Mouse (Mus musculus): ENCODE measurements around the gene Abhd2. TPM values are rescaled to one million over a fixed set of nuclear protein-coding genes. Genes with fewer than 3 reads are reported as not detected.

The Abhd2 gene
- polyA plus RNA-seq, 1 experiment from 2014 or later, result 24.9 TPM

GRCm38 (mm10) chr7:79284160-79284888 lies 11.3 kb downstream of the Abhd2 start:
- 53% methylated on average over 14 of the region's 14 CpGs for WGBS
- no peaks in the 10 kb centered on the region for H3K9me3 ChIP-seq (ENCODE audit: control insufficient read depth, low read length)
- ATAC-seq (ENCODE audit: low read depth), result no peak
- H3K9ac ChIP-seq (ENCODE audit: low read length), result no peak overlapping the region
- H3K27me3 ChIP-seq (ENCODE audit: control insufficient read depth, insufficient read depth, low read depth, low read length), result no peaks in the 10 kb centered on the region
- no peaks in the 10 kb centered on the region for H3K36me3 ChIP-seq (ENCODE audit: control insufficient read depth, insufficient read depth, low read length)
- H3K4me2 ChIP-seq (ENCODE audit: low read depth, low read length), result no peak overlapping the region
- peaks cover 42% of the 10 kb centered on the region for H3K4me1 ChIP-seq (replicated peaks; ENCODE audit: control insufficient read depth, insufficient read depth, low read length)
- H3K4me3 ChIP-seq (ENCODE audit: low read length), result no peak overlapping the region
- H3K27ac ChIP-seq (ENCODE audit: low read length), result peak overlapping the region; percentile 30; the same call in 1 of the 2 replicates

GRCm38 (mm10) chr7:79284889-79285280 lies 11.9 kb downstream of the Abhd2 start:
- Histone ChIP-seq H3K9ac (ENCODE audit: low read length) (no peak overlapping the region), H3K27me3 (ENCODE audit: control insufficient read depth, insufficient read depth, low read depth, low read length) (no peaks in the 10 kb centered on the region), H3K4me3 (ENCODE audit: low read length) (no peak overlapping the region), H3K36me3 (ENCODE audit: control insufficient read depth, insufficient read depth, low read length) (no peaks in the 10 kb centered on the region), H3K4me2 (ENCODE audit: low read depth, low read length) (no peak overlapping the region), H3K27ac (ENCODE audit: low read length) (peak overlapping the region; percentile 30; the same call in 1 of the 2 replicates), H3K9me3 (ENCODE audit: control insufficient read depth, low read length) (no peaks in the 10 kb centered on the region), H3K4me1 (replicated peaks; ENCODE audit: control insufficient read depth, insufficient read depth, low read length) (peaks cover 40% of the 10 kb centered on the region)
- 91% methylated on average over 8 of the region's 8 CpGs for WGBS
- ATAC-seq (ENCODE audit: low read depth), result no peak

- Histone ChIP-seq H3K27ac (ENCODE audit: low read length) (no peak overlapping the region), H3K4me1 (replicated peaks; ENCODE audit: control insufficient read depth, insufficient read depth, low read length) (peaks cover 38% of the 10 kb centered on the region), H3K4me3 (ENCODE audit: low read length) (no peak overlapping the region), H3K27me3 (ENCODE audit: control insufficient read depth, insufficient read depth, low read depth, low read length) (no peaks in the 10 kb centered on the region), H3K9ac (ENCODE audit: low read length) (no peak overlapping the region), H3K36me3 (ENCODE audit: control insufficient read depth, insufficient read depth, low read length) (no peaks in the 10 kb centered on the region), H3K4me2 (ENCODE audit: low read depth, low read length) (no peak overlapping the region), H3K9me3 (ENCODE audit: control insufficient read depth, low read length) (no peaks in the 10 kb centered on the region)
- no peak for ATAC-seq (ENCODE audit: low read depth)
- WGBS, result 57% methylated on average over 13 of the region's 13 CpGs
Observed at GRCm38 (mm10) chr7:79285408-79285807, 12.4 kb downstream of the Abhd2 start.

- H3K4me2 ChIP-seq (ENCODE audit: low read depth, low read length), result no peak overlapping the region
- no peaks in the 10 kb centered on the region for H3K27me3 ChIP-seq (ENCODE audit: control insufficient read depth, insufficient read depth, low read depth, low read length)
- no peak for ATAC-seq (ENCODE audit: low read depth)
- H3K27ac ChIP-seq (ENCODE audit: low read length), result no peak overlapping the region; the same call in 1 of the 2 replicates
- H3K4me3 ChIP-seq (ENCODE audit: low read length), result no peak overlapping the region
- H3K4me1 ChIP-seq (replicated peaks; ENCODE audit: control insufficient read depth, insufficient read depth, low read length), result peaks cover 48% of the 10 kb centered on the region
- no peaks in the 10 kb centered on the region for H3K9me3 ChIP-seq (ENCODE audit: control insufficient read depth, low read length)
- WGBS, result 76% methylated on average over 6 of the region's 6 CpGs
- H3K36me3 ChIP-seq (ENCODE audit: control insufficient read depth, insufficient read depth, low read length), result no peaks in the 10 kb centered on the region
- H3K9ac ChIP-seq (ENCODE audit: low read length), result no peak overlapping the region
Observed at GRCm38 (mm10) chr7:79287226-79287625, 14.2 kb downstream of the Abhd2 start.

- Histone ChIP-seq H3K4me1 (replicated peaks; ENCODE audit: control insufficient read depth, insufficient read depth, low read length) (peaks cover 48% of the 10 kb centered on the region), H3K4me2 (ENCODE audit: low read depth, low read length) (no peak overlapping the region)
- WGBS, result 63% methylated on average over 8 of the region's 8 CpGs
Observed at GRCm38 (mm10) chr7:79287928-79288327, 14.9 kb downstream of the Abhd2 start.

GRCm38 (mm10) chr7:79288422-79288821 lies 15.4 kb downstream of the Abhd2 start:
- WGBS, result 58% methylated on average over 5 of the region's 5 CpGs
- Histone ChIP-seq H3K9me3 (ENCODE audit: control insufficient read depth, low read length) (no peaks in the 10 kb centered on the region), H3K4me2 (ENCODE audit: low read depth, low read length) (no peak overlapping the region), H3K36me3 (ENCODE audit: control insufficient read depth, insufficient read depth, low read length) (no peaks in the 10 kb centered on the region), H3K27ac (ENCODE audit: low read length) (peak overlapping the region; percentile 62), H3K4me3 (ENCODE audit: low read length) (no peak overlapping the region), H3K4me1 (replicated peaks; ENCODE audit: control insufficient read depth, insufficient read depth, low read length) (peaks cover 43% of the 10 kb centered on the region), H3K27me3 (ENCODE audit: control insufficient read depth, insufficient read depth, low read depth, low read length) (no peaks in the 10 kb centered on the region), H3K9ac (ENCODE audit: low read length) (no peak overlapping the region)
- ATAC-seq (ENCODE audit: low read depth), result 0 out of 2 replicates have a peak, but pooled peaks have one; percentile 12

More at GRCm38 (mm10) chr7:79287928-79288327, 14.9 kb downstream of the Abhd2 start:
- Histone ChIP-seq H3K4me3 (ENCODE audit: low read length) (no peak overlapping the region), H3K36me3 (ENCODE audit: control insufficient read depth, insufficient read depth, low read length) (no peaks in the 10 kb centered on the region), H3K27ac (ENCODE audit: low read length) (peak overlapping the region; percentile 62), H3K27me3 (ENCODE audit: control insufficient read depth, insufficient read depth, low read depth, low read length) (no peaks in the 10 kb centered on the region), H3K9me3 (ENCODE audit: control insufficient read depth, low read length) (no peaks in the 10 kb centered on the region), H3K9ac (ENCODE audit: low read length) (no peak overlapping the region)
- no peak for ATAC-seq (ENCODE audit: low read depth)

GRCm38 (mm10) chr7:79293605-79294232 lies 20.7 kb downstream of the Abhd2 start:
- Histone ChIP-seq H3K36me3 (ENCODE audit: control insufficient read depth, insufficient read depth, low read length) (peaks cover 2% of the 10 kb centered on the region), H3K4me1 (replicated peaks; ENCODE audit: control insufficient read depth, insufficient read depth, low read length) (peaks cover 41% of the 10 kb centered on the region), H3K27ac (ENCODE audit: low read length) (peak overlapping the region; percentile 55), H3K27me3 (ENCODE audit: control insufficient read depth, insufficient read depth, low read depth, low read length) (no peaks in the 10 kb centered on the region), H3K4me2 (ENCODE audit: low read depth, low read length) (no peak overlapping the region), H3K4me3 (ENCODE audit: low read length) (no peak overlapping the region), H3K9ac (ENCODE audit: low read length) (no peak overlapping the region), H3K9me3 (ENCODE audit: control insufficient read depth, low read length) (no peaks in the 10 kb centered on the region)
- 69% methylated on average over 14 of the region's 14 CpGs for WGBS
- ATAC-seq (ENCODE audit: low read depth), result no peak

GRCm38 (mm10) chr7:79294449-79294980 lies 21.5 kb downstream of the Abhd2 start:
- Histone ChIP-seq H3K27me3 (ENCODE audit: control insufficient read depth, insufficient read depth, low read depth, low read length) (no peaks in the 10 kb centered on the region), H3K4me2 (ENCODE audit: low read depth, low read length) (no peak overlapping the region), H3K9me3 (ENCODE audit: control insufficient read depth, low read length) (no peaks in the 10 kb centered on the region), H3K4me3 (ENCODE audit: low read length) (no peak overlapping the region), H3K27ac (ENCODE audit: low read length) (peak overlapping the region; percentile 55; the same call in 1 of the 2 replicates), H3K9ac (ENCODE audit: low read length) (peak overlapping the region; percentile 9; the same call in 1 of the 2 replicates), H3K4me1 (replicated peaks; ENCODE audit: control insufficient read depth, insufficient read depth, low read length) (peaks cover 42% of the 10 kb centered on the region), H3K36me3 (ENCODE audit: control insufficient read depth, insufficient read depth, low read length) (peaks cover 2% of the 10 kb centered on the region)
- no peak for ATAC-seq (ENCODE audit: low read depth)
- WGBS, result 66% methylated on average over 13 of the region's 13 CpGs

GRCm38 (mm10) chr7:79295196-79295826 lies 22.3 kb downstream of the Abhd2 start:
- H3K9ac ChIP-seq (ENCODE audit: low read length), result no peak overlapping the region
- no peak overlapping the region for H3K4me2 ChIP-seq (ENCODE audit: low read depth, low read length)
- H3K9me3 ChIP-seq (ENCODE audit: control insufficient read depth, low read length), result no peaks in the 10 kb centered on the region
- ATAC-seq (ENCODE audit: low read depth), result no peak
- peak overlapping the region; percentile 33; the same call in 1 of the 2 replicates for H3K27ac ChIP-seq (ENCODE audit: low read length)
- H3K36me3 ChIP-seq (ENCODE audit: control insufficient read depth, insufficient read depth, low read length), result peaks cover 2% of the 10 kb centered on the region
- WGBS, result 46% methylated on average over 13 of the region's 13 CpGs
- peaks cover 48% of the 10 kb centered on the region for H3K4me1 ChIP-seq (replicated peaks; ENCODE audit: control insufficient read depth, insufficient read depth, low read length)
- no peak overlapping the region for H3K4me3 ChIP-seq (ENCODE audit: low read length)
- H3K27me3 ChIP-seq (ENCODE audit: control insufficient read depth, insufficient read depth, low read depth, low read length), result no peaks in the 10 kb centered on the region
